Mouse (Mus musculus) kidney, embryonic 14.5 days (tissue): ENCODE measurements around the gene Rps12. TPM values are rescaled to one million over a fixed set of nuclear protein-coding genes. Genes with fewer than 3 reads are reported as not detected.

Experiments used
- ATAC-seq: fragments of 200-750 bp; cut with Nextera tagmentation; 2 replicates; pipeline ENCODE4 v1.8.0; 2017; ENCODE audit warnings: moderate number of reproducible peaks, mild to moderate bottlenecking, moderate TSS enrichment, moderate library complexity; ENCODE audit not compliant: low FRiP score, low TSS enrichment
- H3K27ac ChIP-seq: fragments of 300-500 bp; sonication (generic); 2 replicates; pipeline ENCODE4 v1.5.1; 2014; ENCODE audit warnings: low read depth, mild to moderate bottlenecking, low read length, moderate library complexity, mixed read lengths
- H3K27me3 ChIP-seq: fragments of 300-500 bp; sonication (generic); 2 replicates; pipeline ENCODE4 v1.6.1; 2014; ENCODE audit warnings: mild to moderate bottlenecking, low read length; ENCODE audit not compliant: control insufficient read depth, insufficient read depth
- H3K36me3 ChIP-seq: fragments of 300-500 bp; sonication (generic); 2 replicates; pipeline ENCODE4 v1.6.1; 2014; ENCODE audit warnings: low read length, mixed read lengths; ENCODE audit not compliant: control insufficient read depth, insufficient read depth
- H3K4me1 ChIP-seq: fragments of 300-500 bp; sonication (generic); 2 replicates; pipeline ENCODE4 v1.6.1; 2014; ENCODE audit warnings: low read length, mixed read lengths; ENCODE audit not compliant: control insufficient read depth, insufficient read depth
- H3K4me2 ChIP-seq: fragments of 300-500 bp; sonication (generic); replicated peaks from 2 replicates; pipeline ENCODE4 v1.6.1; 2014; ENCODE audit warnings: low read depth, mild to moderate bottlenecking, low read length
- H3K4me3 ChIP-seq: fragments of 300-500 bp; sonication (generic); 2 replicates; pipeline ENCODE4 v1.5.1; 2014; ENCODE audit warnings: mild to moderate bottlenecking, low read length
- H3K9ac ChIP-seq: fragments of 300-500 bp; sonication (generic); 2 replicates; pipeline ENCODE4 v1.6.1; 2014; ENCODE audit warnings: low read depth, mild to moderate bottlenecking, low read length, moderate library complexity
- H3K9me3 ChIP-seq: fragments of 300-500 bp; sonication (generic); 2 replicates; pipeline ENCODE4 v1.6.1; 2016; ENCODE audit warnings: low read length; ENCODE audit not compliant: control insufficient read depth
- WGBS: fragments of 180-500 bp; shearing (Covaris S2); extraction: QIAGEN DNeasy Blood & Tissue Kit; methylation state at CpG from one replicate; pipeline ENCODE4 v1.1.7; 2014; 5-methylcytosine and 5-hydroxymethylcytosine counted together
- polyA plus RNA-seq: library from polyadenylated mRNA; unstranded; fragments of >200 nt; fragmentation: Nextera tagmentation; extraction: Ambion mirVana; gene quantifications from 2 replicates; pipeline ENCODE4 v1.2.1, GENCODE M21; 2014

Rps12 gene
- polyA plus RNA-seq, result 203 and 268 TPM in 2 replicates

GRCm38 (mm10) chr10:23787062-23787821, at the start of gene Rps12:
Gene Rps12 (minus strand): TSS chr10:23787275.
- peaks cover 21% of the 10 kb centered on the region for H3K4me1 ChIP-seq
- H3K27me3 ChIP-seq, result no peaks in the 10 kb centered on the region
- peak within 1 kb of the TSS; percentile 66 for H3K4me2 ChIP-seq
- H3K27ac ChIP-seq, result peak within 1 kb of the TSS; percentile 90
- under 1% methylated on average over 50 of the region's 51 CpGs for WGBS
- peaks cover 32% of the 10 kb centered on the region for H3K36me3 ChIP-seq
- ATAC-seq, result peak; percentile 96
- peak within 1 kb of the TSS; percentile 95 for H3K9ac ChIP-seq
- peak within 1 kb of the TSS; percentile 87 for H3K4me3 ChIP-seq
- H3K9me3 ChIP-seq, result no peaks in the 10 kb centered on the region

GRCm38 (mm10) chr10:23836003-23836964, 49.2 kb upstream of the Rps12 start:
- Histone ChIP-seq H3K27ac (0 out of 2 replicates have a peak overlapping the region, but pooled peaks have one; percentile 24), H3K9ac (no peak overlapping the region), H3K4me1 (no peaks in the 10 kb centered on the region), H3K27me3 (no peaks in the 10 kb centered on the region), H3K9me3 (no peaks in the 10 kb centered on the region), H3K4me3 (no peak overlapping the region), H3K36me3 (no peaks in the 10 kb centered on the region), H3K4me2 (no peak overlapping the region)
- 59% methylated on average over 9 of the region's 9 CpGs for WGBS
- no peak for ATAC-seq

DNA sequence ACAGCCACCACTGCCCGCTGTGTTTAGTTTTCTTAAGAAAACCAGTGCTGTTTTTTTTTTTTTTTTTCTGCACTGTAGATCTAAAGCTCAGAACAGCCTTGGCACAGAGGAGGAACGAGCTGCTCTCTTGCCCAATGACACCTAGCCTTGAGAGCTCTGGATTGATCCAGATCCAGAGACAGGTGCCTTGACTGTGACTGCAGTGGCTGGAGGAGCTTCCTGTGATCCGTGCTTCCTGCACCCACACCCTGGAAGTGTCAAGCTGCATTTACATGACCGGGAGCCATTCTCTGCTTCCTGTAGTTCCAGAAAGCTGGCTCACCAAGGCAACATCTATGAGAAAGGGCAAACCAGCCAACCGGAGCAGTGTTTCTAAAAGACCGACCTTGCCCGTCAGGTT, 39.4 kb upstream of the Rps12 start:
- Histone ChIP-seq H3K9ac (no peak overlapping the region), H3K4me1 (no peaks in the 10 kb centered on the region), H3K4me2 (no peak overlapping the region), H3K4me3 (no peak overlapping the region), H3K27me3 (no peaks in the 10 kb centered on the region), H3K9me3 (no peaks in the 10 kb centered on the region), H3K27ac (no peak overlapping the region), H3K36me3 (peaks cover 20% of the 10 kb centered on the region; the same call in 1 of the 2 replicates)
- WGBS, result 51% methylated on average over 7 of the region's 7 CpGs
- no peak; the same call in 1 of the 2 replicates for ATAC-seq

DNA sequence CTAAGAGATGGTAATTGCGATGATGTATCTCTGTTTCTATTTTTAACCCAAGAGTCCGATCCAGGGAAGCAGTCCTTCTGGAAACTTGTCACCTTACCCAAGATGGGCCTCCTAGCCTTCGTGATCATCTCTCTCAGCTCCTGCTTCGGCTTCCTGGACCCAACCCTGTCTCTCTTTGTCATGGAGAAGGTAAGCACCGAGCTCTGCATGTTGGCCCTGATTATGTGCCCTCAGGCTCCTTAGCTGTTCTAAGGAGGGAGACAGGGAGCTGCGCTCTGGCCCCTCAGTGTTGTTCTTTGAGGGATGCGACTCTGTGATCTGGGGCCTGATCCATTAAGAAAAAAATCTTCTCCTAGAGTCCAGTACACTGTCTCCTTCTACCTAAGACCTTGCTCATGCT, 29.2 kb upstream of the Rps12 start:
- Histone ChIP-seq H3K9ac (no peak overlapping the region), H3K36me3 (peaks cover 10% of the 10 kb centered on the region; the same call in 1 of the 2 replicates), H3K4me3 (no peak overlapping the region), H3K9me3 (no peaks in the 10 kb centered on the region), H3K27me3 (no peaks in the 10 kb centered on the region), H3K27ac (no peak overlapping the region), H3K4me2 (no peak overlapping the region), H3K4me1 (no peaks in the 10 kb centered on the region)
- no peak for ATAC-seq
- 85% methylated on average over 7 of the region's 7 CpGs for WGBS

DNA sequence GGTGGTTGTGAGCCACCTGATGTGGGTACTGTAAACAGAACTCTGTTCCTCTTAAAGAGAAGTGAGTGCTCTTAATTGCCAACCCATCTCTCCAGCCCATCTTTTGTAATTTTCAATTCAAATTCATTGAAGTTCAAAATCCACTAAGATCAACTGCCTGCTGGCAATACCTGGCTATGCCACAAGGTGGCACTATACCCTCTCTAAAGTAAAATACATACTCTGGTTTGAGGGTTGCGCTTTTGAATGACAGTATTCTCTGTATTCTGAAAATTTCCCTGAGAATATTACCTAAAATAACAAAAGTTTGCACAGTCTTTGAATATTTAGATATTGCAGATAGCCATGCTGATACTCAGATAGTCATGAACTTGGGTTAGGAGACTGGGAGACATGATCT, 28.1 kb upstream of the Rps12 start:
- Histone ChIP-seq H3K9me3 (no peaks in the 10 kb centered on the region), H3K4me2 (no peak overlapping the region), H3K9ac (no peak overlapping the region), H3K4me1 (no peaks in the 10 kb centered on the region), H3K27ac (no peak overlapping the region), H3K4me3 (no peak overlapping the region), H3K36me3 (peaks cover 10% of the 10 kb centered on the region; the same call in 1 of the 2 replicates), H3K27me3 (no peaks in the 10 kb centered on the region)
- ATAC-seq, result 0 out of 2 replicates have a peak, but pooled peaks have one; percentile 20
- WGBS, result 49% methylated on average over 1 of the region's 1 CpGs

GRCm38 (mm10) chr10:23812852-23813766, 26.0 kb upstream of the Rps12 start:
- no peak overlapping the region for H3K4me3 ChIP-seq
- H3K4me2 ChIP-seq, result no peak overlapping the region
- H3K4me1 ChIP-seq, result no peaks in the 10 kb centered on the region
- ATAC-seq, result no peak
- H3K27me3 ChIP-seq, result no peaks in the 10 kb centered on the region
- peaks cover 6% of the 10 kb centered on the region; the same call in 1 of the 2 replicates for H3K36me3 ChIP-seq
- H3K9me3 ChIP-seq, result no peaks in the 10 kb centered on the region
- no peak overlapping the region for H3K9ac ChIP-seq
- WGBS, result 68% methylated on average over 11 of the region's 11 CpGs
- H3K27ac ChIP-seq, result no peak overlapping the region

GRCm38 (mm10) chr10:23812438-23812759, 25.3 kb upstream of the Rps12 start:
- Histone ChIP-seq H3K4me1 (no peaks in the 10 kb centered on the region), H3K36me3 (peaks cover 6% of the 10 kb centered on the region; the same call in 1 of the 2 replicates), H3K9me3 (no peaks in the 10 kb centered on the region), H3K4me2 (no peak overlapping the region), H3K27me3 (no peaks in the 10 kb centered on the region), H3K4me3 (no peak overlapping the region), H3K9ac (no peak overlapping the region), H3K27ac (no peak overlapping the region)
- no peak for ATAC-seq

DNA sequence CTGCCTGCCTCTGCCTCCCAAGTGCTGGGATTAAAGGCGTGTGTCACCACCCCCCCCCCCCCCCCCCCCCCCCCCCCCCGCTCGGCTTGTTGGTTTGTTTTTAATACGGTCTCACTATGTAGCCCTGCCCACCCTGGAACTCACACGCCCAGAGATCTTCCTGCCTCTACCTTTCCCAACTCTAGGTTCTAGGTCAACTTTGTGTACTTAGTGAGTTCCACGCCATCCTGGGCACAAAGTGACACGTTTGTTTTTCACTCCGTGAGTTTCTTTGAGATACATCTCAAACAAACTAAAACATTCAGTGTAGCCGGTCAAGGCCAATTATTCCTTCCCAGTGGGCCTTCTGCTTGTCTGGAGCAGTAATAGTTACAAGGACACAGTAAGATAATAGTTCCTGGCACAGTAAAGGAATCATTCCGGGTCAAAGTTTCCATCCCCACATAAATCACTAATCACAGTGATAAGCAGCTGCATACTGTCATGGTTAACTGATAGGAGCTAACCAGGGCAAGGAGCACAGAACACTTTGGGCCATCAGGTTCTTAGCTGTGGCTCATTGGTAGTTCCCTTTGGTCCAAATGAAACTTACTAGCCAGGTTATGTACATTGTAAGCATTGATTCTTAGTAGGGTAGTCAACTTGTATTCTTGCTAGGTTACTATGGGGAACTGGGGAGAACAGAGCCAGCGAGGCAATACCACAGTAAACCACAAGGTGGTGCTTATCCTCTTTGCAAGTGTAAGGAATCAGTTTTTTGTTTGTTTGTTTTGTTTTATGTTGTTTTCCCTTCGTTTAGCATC, 24.8 kb upstream of the Rps12 start:
- Histone ChIP-seq H3K9ac (no peak overlapping the region), H3K9me3 (no peaks in the 10 kb centered on the region), H3K4me2 (no peak overlapping the region), H3K27me3 (no peaks in the 10 kb centered on the region), H3K27ac (no peak overlapping the region), H3K36me3 (peaks cover 6% of the 10 kb centered on the region; the same call in 1 of the 2 replicates), H3K4me3 (no peak overlapping the region), H3K4me1 (no peaks in the 10 kb centered on the region)
- 66% methylated on average over 9 of the region's 12 CpGs for WGBS
- no peak for ATAC-seq
